ENCODE assay signal across 15 mouse cellular contexts in the genomic region with DNA sequence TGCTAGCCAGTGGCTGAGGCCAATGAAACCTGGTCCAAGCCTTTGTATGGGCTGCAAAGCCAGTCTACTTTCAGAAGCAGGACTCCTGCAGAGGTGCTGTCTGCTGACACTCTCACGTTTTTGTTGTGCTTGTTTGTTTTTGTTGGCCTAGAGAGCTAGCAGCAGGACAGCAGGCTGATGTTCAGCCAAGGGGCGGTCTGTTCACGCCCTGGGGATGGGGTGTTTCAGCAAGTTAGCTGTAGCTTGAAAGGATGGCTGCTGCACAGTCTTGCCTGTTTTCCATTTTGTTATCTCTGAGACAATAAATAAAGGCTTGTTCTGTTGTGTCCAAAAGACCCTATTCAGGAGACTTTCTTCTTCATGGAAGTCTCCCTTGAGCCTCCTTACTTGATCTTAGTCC.
DNase-seq lines count a peak whose midpoint lies in the region; ATAC-seq and TF ChIP-seq lines count a peak whose summit lies in the region.
"Had no signal": no experiment of that assay in that cellular context is flagged by ENCODE, and none has a peak within 500 bp of the region (broad histone marks: within the 10 kb centered on the region; RNA-seq: fewer than 3 reads in every experiment).

No protein-coding gene starts in this region.

- H3K4me1 ChIP-seq in forebrain, embryonic 13.5 days: peaks cover 8% of the 10 kb centered on the region
- H3K4me1 ChIP-seq: embryonic facial prominence, embryonic 12.5 days had no signal

- H3K27ac ChIP-seq in forebrain, embryonic 13.5 days: peak overlapping the region; percentile 48
- H3K27ac ChIP-seq: embryonic facial prominence, embryonic 12.5 days; kidney, postnatal 0 days; limb, embryonic 12.5 days had no signal

- H3K4me2 ChIP-seq in forebrain, embryonic 13.5 days: no peak overlapping the region
- H3K4me2 ChIP-seq: embryonic facial prominence, embryonic 12.5 days; limb, embryonic 12.5 days had no signal

- no peaks in the 10 kb centered on the region for H3K36me3 ChIP-seq in forebrain, embryonic 13.5 days (ENCODE audit: poor library complexity, severe bottlenecking)
- H3K36me3 ChIP-seq: embryonic facial prominence, embryonic 12.5 days; limb, embryonic 12.5 days had no signal

- TF ChIP-seq POLR2A in brain, embryonic 14.5 days (IDR thresholded peaks at IDR 0.05; ENCODE audit: borderline replicate concordance, extremely low read depth, insufficient read depth, insufficient read length, poor library complexity, severe bottlenecking): no peak

- H3K4me3 ChIP-seq in forebrain, embryonic 13.5 days: no peak overlapping the region
- H3K4me3 ChIP-seq: embryonic facial prominence, embryonic 12.5 days; limb, embryonic 12.5 days had no signal

- DNase-seq in kidney, postnatal 14 days: peak; percentile 2
- DNase-seq in kidney, postnatal 25 days: no peak
- DNase-seq in ES-CJ7 (ENCODE audit: low read depth, low spot score): peak; percentile 15
- peak; percentile 70 for DNase-seq in brain, embryonic 14.5 days (ENCODE audit: low read depth)
- DNase-seq in layer of hippocampus, adult 18-20 months (ENCODE audit: low spot score in 2 of 2): no peak
- no peak for DNase-seq in spleen, postnatal 4 days (ENCODE audit: low spot score in 2 of 2)
- no peak for DNase-seq in right cerebral cortex, adult 2 months (ENCODE audit: low spot score in 2 of 2)
- DNase-seq: cerebellum, adult 8-10 months; heart, adult 11 months; lung, postnatal 4 days had no signal

- no peaks in the 10 kb centered on the region for H3K9me3 ChIP-seq in forebrain, embryonic 13.5 days (replicated peaks)
- H3K9me3 ChIP-seq: embryonic facial prominence, embryonic 12.5 days; limb, embryonic 12.5 days had no signal

- H3K9ac ChIP-seq in forebrain, embryonic 13.5 days: no peak overlapping the region
- H3K9ac ChIP-seq: embryonic facial prominence, embryonic 12.5 days; limb, embryonic 12.5 days had no signal

- ATAC-seq in forebrain, embryonic 13.5 days: peak; percentile 63
- ATAC-seq: inflammation-experienced regulatory T-cells, adult 6 months had no signal

- no peak for TF ChIP-seq CTCF in brain, embryonic 14.5 days (IDR thresholded peaks at IDR 0.05; ENCODE audit: borderline replicate concordance, extremely low read depth, insufficient read depth, insufficient read length)

- H3K27me3 ChIP-seq in forebrain, embryonic 13.5 days: no peaks in the 10 kb centered on the region
- H3K27me3 ChIP-seq: embryonic facial prominence, embryonic 12.5 days; limb, embryonic 12.5 days had no signal

- WGBS in forebrain, embryonic 13.5 days: 6% methylated on average over 3 of the region's 3 CpGs

Comparison
In these comparisons a context has a peak if more than half of its experiments do, and no peak if none do; other contexts are left out.
1. DNase-seq: peak in kidney, postnatal 14 days (single experiment), ES-CJ7 (single experiment) and brain, embryonic 14.5 days (single experiment); none in kidney, postnatal 25 days (0 of 2), layer of hippocampus, adult 18-20 months (0 of 2), spleen, postnatal 4 days (0 of 2) and right cerebral cortex, adult 2 months (0 of 2).